Mouse (Mus musculus) urinary bladder, postnatal 14 days (tissue): ENCODE results near the gene Olfr12.

Source experiments
- DNase-seq: peaks from one replicate; pipeline ENCODE4 v3.0.0; 2021; ENCODE audit warnings: low spot score

The Olfr12 gene

DNA sequence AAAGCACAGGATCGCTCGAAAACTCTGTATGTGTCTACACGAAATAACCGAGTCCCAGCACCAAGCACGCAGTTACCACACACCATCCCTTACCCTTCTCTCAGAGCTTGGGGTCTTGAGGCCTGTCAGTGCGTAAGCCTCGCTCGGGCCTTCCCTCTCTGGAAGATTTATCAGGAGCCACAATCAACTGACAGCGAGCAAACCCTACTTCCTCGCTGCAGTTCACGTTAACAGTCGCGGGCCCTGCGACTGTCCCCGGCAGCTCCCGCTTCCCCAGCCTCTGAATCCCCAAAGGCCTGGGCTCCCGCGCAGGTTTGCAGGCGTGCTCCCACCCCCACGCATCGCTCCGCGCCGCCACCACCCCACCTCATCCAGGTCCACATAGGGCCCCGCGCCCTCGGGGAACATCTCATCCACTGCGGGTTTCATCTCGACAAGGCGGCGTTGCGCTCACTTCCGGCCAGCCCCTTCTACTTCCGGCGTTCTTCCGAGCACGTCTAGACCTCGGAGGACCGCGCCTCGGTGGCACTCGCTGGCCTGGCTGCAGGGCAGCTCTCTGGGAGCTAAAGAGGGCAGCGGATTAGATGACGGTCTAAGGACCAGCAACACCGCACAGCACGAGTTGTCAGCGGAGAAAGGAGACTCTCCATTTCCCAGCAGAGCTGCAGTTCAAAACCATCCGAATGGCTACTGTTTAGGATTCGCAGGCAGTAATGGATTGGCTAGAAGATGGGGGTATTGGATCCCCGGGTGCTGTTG is 24.1 kb downstream of the Olfr12 start, which contains the start of gene Cops9:
Gene Cops9 (minus strand): TSS at position 472 of the 759 bp plus-strand sequence.
- DNase-seq, result peak; percentile 90

DNA sequence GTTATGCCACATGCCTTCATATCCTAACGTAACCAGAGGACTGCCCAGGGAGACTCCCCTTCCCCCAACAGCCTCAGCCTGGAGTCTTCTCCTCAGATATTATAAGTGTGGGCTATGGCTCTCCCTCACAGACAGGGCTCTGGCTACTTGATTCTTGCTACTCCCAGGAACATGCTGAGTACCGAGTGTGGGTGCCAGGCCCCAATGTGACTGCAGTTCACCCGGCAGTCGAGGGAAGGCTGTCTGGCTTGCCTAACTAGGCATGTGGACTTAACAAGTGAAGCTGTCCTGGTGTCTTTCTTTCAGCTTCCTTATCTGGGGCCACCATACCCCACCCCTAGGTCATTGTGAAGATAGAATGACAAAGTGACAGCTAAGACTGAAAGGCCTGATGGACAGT is 26.1 kb downstream of the Olfr12 start:
- DNase-seq, result no peak

DNA sequence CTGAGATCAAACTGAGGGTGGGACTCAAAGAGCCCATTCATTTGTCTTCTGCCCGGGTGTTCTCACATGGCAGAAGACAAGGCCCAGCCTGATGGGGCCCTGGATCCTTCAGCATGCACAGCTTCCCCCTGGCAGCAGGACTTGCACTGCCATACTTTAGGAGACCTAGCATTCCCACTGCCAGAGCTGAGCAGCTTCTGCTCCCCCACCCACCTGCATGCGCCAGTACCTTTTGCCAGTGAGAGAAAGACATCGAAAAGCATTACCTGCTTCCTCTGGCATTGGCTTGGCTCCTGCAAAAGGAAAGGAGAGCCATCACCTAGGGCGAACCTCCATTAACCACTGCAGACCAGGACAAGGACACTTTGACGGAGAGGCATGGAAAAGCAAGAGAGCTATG is 27.3 kb downstream of the Olfr12 start:
- DNase-seq, result no peak

DNA sequence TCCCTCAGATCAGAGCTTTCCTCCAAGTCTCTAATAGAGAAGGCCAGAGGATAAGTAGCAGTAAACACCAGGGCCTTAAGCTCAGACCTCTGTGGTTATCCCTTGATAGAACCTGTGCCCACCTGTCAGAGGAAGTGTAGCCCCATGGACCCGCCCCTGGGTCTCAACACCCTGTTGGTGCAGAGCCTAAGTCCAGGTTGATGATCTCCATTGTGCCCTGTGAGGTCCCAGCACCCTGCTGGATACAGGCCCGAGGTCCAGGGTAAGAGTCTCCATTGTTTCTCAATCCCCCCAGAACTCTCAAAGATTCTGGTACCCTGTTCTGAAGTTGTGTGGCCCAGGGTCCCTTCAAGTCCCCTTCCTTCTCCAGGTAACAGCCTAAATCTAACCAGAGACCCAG is 28.5 kb downstream of the Olfr12 start:
- DNase-seq, result no peak

DNA sequence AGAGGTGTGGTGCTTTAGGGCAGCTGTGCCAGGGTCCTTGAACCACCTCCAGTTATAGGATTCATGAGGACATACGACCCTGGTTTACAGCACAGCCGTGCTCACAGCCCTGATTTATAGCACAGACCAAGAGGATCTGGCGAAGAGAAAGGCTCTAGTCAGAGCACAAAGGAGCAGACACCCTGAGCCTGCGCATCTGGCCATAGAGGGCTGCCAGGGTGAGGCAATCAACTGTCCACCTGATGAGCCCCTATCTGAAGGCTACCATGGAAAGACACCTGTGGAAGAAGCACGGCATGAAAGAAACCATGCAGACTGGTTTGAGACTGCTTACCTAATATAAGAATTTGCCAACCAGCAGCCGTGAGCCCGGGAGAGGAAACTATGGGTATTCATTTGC is 29.0 kb downstream of the Olfr12 start:
- DNase-seq, result no peak

- DNase-seq, result no peak
These were observed 29.4 kb downstream of the Olfr12 start for GRCm38 (mm10) chr1:92647026-92647425.

DNA sequence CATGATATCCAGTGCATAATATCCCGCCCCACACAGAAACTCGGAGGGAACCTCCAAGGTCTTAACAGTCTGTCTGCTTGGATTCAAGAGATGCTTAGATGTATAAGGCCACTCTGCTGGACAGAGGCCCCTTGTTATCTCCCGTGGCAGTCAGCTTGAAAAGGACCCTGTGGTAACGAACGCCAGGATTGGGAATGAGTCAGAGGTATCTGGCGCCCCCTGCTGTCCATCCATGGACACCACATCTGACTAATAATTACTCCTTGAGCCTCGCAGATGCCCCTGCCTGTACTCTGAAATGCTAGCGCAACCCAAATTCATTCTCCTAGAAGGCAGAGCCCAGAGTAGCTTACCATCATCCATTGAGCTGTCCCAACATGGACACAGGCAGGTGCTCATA is 30.2 kb downstream of the Olfr12 start:
- peak; percentile 70 for DNase-seq

GRCm38 (mm10) chr1:92648197-92648596 is 30.6 kb downstream of the Olfr12 start:
- no peak for DNase-seq

- peak; percentile 68 for DNase-seq
These were observed 31.1 kb downstream of the Olfr12 start, which contains the start of gene Otos for GRCm38 (mm10) chr1:92648673-92649072. Gene Otos (minus strand): TSS chr1:92648841.

DNA sequence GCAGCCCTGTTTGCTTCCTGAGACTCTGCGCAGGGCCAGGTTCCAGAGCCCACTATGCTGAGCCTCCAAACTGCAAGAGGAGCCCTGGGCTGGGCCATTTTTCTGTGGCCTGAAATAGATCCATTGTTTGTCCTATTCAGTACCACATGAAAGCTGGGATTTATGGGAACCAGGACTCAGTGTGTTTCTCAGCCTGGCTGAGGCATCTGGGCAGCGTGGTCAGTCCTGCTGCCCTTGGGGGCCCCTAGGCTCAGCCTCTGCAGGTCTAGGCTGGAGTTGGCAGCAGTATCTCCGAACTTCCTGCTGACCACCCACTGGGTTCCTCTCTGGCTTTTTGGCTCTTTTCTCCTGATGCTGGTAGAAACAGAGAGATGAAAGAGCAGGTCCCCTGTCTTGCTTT is 33.9 kb downstream of the Olfr12 start:
- DNase-seq, result no peak

GRCm38 (mm10) chr1:92653179-92653578 is 35.6 kb downstream of the Olfr12 start:
- DNase-seq, result no peak

DNA sequence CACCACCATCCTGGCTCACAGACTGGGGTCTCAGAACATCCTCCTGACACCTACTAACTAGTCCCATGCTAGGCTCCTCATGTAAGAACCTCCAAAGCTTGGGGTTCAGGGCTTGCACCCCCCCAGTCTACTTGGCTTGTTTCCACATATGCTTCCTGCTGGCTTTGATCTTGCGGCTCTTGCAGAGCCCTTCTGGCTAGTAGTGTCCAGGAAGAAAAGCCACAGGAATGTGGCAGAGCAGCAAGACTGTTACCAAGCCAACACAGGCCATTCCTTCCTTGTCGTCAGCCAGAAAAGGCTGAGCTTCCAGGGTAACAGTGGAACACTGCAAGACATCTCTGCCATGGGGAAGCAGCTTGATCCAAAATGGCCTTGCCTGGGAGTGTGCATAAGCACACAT is 37.1 kb downstream of the Olfr12 start:
- DNase-seq, result no peak

GRCm38 (mm10) chr1:92657025-92657820 is 39.6 kb downstream of the Olfr12 start:
- DNase-seq, result no peak

DNA sequence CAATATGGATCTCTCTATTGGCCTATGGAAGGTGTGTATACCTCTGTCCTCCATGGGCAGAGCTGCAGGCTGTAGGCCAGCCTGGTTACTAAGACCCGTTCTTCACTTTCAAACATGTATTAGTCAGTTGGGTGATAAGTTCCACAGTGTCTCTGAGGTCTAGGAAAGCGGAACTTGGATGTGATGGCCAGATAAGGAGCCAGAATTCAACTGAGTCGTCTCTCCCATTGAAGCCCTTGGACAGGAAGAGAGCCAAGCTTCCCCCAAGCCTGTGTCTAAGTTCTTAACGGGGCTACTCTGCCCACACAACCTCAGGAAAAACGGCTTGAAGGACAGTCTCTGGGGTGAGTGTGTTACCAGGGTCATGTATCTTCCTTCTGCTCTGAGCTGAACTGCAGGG is 41.8 kb downstream of the Olfr12 start:
- no peak for DNase-seq

GRCm38 (mm10) chr1:92667106-92667505 is 49.5 kb downstream of the Olfr12 start:
- no peak for DNase-seq

DNA sequence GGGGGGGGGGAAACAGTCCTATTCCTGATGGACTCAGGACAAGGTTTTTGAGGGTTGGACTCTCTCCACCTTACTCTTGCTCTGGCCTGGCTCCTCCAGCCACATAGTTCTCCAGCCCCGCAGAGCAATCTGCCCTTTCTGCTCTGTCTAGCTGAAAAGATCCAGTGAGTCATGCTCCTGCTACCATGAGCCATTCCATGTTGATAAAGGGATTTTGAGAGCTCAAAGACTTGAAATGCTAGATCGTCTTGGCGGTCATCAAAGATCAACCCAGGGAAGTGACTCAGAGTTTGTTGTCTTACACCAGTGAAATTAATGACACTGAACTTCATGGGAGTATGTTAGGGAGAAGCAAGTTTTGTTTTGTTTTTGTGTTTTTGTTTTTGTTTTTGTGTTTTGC is 51.8 kb downstream of the Olfr12 start:
- DNase-seq, result no peak

DNA sequence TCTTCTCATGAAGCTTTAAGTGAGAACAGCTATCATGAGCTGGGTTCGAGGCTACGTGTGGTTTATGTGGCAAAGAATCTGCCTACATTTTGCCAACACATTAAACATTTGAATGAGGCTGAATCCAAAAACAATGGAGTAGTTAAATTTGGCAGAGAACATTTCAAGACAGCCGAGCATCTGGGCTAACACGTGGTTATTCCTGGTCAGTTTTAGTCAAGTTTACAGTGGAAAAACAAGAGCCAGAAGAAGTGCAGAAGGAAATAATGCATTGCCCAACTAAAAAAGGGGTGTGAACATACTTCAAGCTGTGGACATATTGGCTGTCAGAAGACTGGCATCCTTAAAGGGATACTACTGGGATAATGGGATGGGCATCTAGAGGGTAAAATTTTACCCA is 53.7 kb downstream of the Olfr12 start:
- DNase-seq, result no peak
